Mouse (Mus musculus) kidney, adult 2 months (tissue): ENCODE results near the gene Myh14. TPM values are rescaled to one million over a fixed set of nuclear protein-coding genes. Genes with fewer than 3 reads are reported as not detected.

Source experiments
- DNase-seq: peaks from one replicate; pipeline ENCODE4 v3.0.0; 2021
- H3K27ac ChIP-seq: fragments of 200-500 bp; 2 replicates; pipeline ENCODE4 v1.5.1; 2012; ENCODE audit warnings: low read depth, low read length, control low read depth, inconsistent platforms; ENCODE audit not compliant: insufficient read depth
- H3K27me3 ChIP-seq: fragments of 200-500 bp; replicated peaks from 2 replicates; pipeline ENCODE4 v1.6.1; 2012; ENCODE audit warnings: mild to moderate bottlenecking, moderate library complexity, low read length, inconsistent platforms; ENCODE audit not compliant: control insufficient read depth, insufficient read depth
- H3K36me3 ChIP-seq: fragments of 200-500 bp; 2 replicates; pipeline ENCODE4 v1.6.1; 2012; ENCODE audit warnings: mild to moderate bottlenecking, moderate library complexity, low read length, inconsistent platforms; ENCODE audit not compliant: control insufficient read depth, insufficient read depth
- H3K4me1 ChIP-seq: fragments of 200-500 bp; 2 replicates; pipeline ENCODE4 v1.6.1; 2011; ENCODE audit warnings: low read length; ENCODE audit not compliant: control insufficient read depth, insufficient read depth
- H3K4me3 ChIP-seq: fragments of 200-500 bp; 2 replicates; pipeline ENCODE4 v1.5.1; 2011; ENCODE audit warnings: mild to moderate bottlenecking, low read depth, low read length, control low read depth; ENCODE audit not compliant: insufficient read depth
- CTCF ChIP-seq: fragments of 200-500 bp; conservative IDR thresholded peaks from 2 replicates; pipeline ENCODE4 v1.5.1; 2011; ENCODE audit warnings: low read depth, mild to moderate bottlenecking, control low read depth, low read length, moderate library complexity, mixed read lengths; ENCODE audit not compliant: insufficient read depth, insufficient read length
- POLR2A ChIP-seq: fragments of 200-500 bp; IDR thresholded peaks from one replicate; pipeline ENCODE4 v1.6.1; 2011; ENCODE audit warnings: low read depth, low read length, control low read depth
- WGBS: fragments of 180-500 bp; shearing (Covaris S2); methylation state at CpG from one replicate; pipeline ENCODE4 v1.1.7; 2018; 5-methylcytosine and 5-hydroxymethylcytosine counted together
- polyA plus RNA-seq: library from polyadenylated mRNA; depleted of rRNA; stranded (reverse); fragments of >200 nt; gene quantifications from 2 replicates; pipeline ENCODE4 v1.2.3, GENCODE M21; 2012

The Myh14 gene
- polyA plus RNA-seq, 1 experiment = 12.4 TPM

DNA sequence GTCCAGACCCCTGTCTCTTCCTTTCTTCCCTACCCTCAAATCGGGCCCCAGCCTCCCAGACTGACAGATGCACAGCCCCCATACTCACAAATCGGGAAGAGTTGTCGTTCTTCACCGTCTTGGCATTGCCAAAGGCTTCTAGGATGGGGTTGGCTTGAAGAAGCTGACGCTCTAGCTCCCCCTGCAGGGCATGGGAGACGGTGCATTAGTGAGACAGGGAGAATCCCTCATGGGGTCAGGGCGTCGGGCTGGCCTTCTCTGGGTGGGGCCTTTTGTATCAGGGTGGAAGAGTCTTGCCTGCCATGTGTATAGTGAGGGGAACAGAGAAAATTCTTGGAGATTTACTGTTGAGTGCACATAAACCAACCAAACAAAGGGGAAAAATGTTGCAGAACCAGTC, 15.1 kb downstream of the Myh14 start:
- Histone ChIP-seq H3K4me3 (no peak overlapping the region), H3K27me3 (no peaks in the 10 kb centered on the region), H3K36me3 (no peaks in the 10 kb centered on the region), H3K27ac (no peak overlapping the region), H3K4me1 (no peaks in the 10 kb centered on the region)
- WGBS = 17% methylated on average over 8 of the region's 8 CpGs
- TF ChIP-seq POLR2A (no peak), CTCF (peak; percentile 80)
- DNase-seq = peak; percentile 58

DNA sequence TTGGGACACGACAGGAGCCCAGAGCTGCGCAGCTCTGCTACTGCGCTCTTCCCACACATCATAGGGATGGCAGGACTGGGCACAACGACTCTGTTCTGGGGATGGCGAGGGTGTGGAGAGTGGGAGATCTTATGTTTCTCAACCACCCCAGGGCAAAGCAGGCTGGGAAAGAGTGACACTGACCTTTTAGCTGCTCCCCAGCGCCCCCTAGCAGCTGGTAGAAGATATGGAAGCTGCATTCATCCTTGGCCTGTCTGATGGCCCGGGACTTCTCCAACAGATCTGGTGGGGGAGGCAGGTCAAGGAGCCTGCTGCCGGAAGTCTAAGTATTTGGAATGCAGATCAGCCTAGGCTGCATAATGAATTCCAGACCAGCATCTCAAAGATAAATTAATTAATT, 16.9 kb downstream of the Myh14 start:
- Histone ChIP-seq H3K4me1 (no peaks in the 10 kb centered on the region), H3K36me3 (no peaks in the 10 kb centered on the region), H3K27ac (no peak overlapping the region), H3K27me3 (no peaks in the 10 kb centered on the region), H3K4me3 (no peak overlapping the region)
- WGBS = 46% methylated on average over 8 of the region's 8 CpGs
- TF ChIP-seq POLR2A (no peak), CTCF (peak; percentile 53)
- DNase-seq = peak; percentile 14

GRCm38 (mm10) chr7:44651416-44651815, 19.2 kb downstream of the Myh14 start:
- no peak overlapping the region for H3K27ac ChIP-seq
- TF ChIP-seq POLR2A (no peak), CTCF (no peak)
- no peaks in the 10 kb centered on the region for H3K4me1 ChIP-seq
- H3K4me3 ChIP-seq = no peak overlapping the region
- no peak for DNase-seq
- WGBS = 73% methylated on average over 7 of the region's 7 CpGs
- H3K27me3 ChIP-seq = no peaks in the 10 kb centered on the region
- no peaks in the 10 kb centered on the region for H3K36me3 ChIP-seq

GRCm38 (mm10) chr7:44649990-44650389, 20.7 kb downstream of the Myh14 start:
- Histone ChIP-seq H3K4me3 (no peak overlapping the region), H3K27ac (no peak overlapping the region), H3K27me3 (no peaks in the 10 kb centered on the region), H3K4me1 (no peaks in the 10 kb centered on the region), H3K36me3 (no peaks in the 10 kb centered on the region)
- DNase-seq = peak; percentile 37
- WGBS = 10% methylated on average over 4 of the region's 4 CpGs
- peak; percentile 83 for TF ChIP-seq CTCF
- no peak for TF ChIP-seq POLR2A

DNA sequence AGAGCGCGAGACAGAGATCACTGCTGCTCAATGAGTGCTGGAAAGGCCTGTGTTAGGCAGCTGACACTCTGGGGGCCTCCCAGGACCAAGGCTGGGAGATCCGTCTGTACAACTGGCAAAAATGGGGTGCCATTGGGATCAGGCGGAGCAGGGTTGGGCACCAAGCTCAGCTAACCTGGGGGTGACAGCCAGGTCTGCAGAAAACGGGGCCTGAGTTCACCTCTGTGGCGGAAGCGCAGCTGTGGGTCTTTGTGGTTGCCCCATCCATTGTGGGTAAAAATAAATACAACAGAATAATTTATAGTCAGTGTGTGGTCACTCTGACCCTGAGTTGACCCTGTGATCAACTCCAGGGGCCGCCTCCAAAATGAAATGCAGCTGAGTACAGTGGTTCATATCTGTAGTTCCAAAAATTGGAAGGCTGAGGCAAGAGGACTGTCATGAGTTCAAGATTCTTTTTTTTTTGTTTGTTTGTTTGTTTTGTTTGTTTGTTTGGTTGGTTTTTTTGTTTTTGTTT, 21.5 kb downstream of the Myh14 start:
- Histone ChIP-seq H3K4me3 (no peak overlapping the region), H3K4me1 (no peaks in the 10 kb centered on the region), H3K27me3 (no peaks in the 10 kb centered on the region), H3K27ac (no peak overlapping the region), H3K36me3 (no peaks in the 10 kb centered on the region)
- WGBS = 76% methylated on average over 8 of the region's 8 CpGs
- TF ChIP-seq POLR2A = no peak
- no peak for TF ChIP-seq CTCF
- no peak for DNase-seq

DNA sequence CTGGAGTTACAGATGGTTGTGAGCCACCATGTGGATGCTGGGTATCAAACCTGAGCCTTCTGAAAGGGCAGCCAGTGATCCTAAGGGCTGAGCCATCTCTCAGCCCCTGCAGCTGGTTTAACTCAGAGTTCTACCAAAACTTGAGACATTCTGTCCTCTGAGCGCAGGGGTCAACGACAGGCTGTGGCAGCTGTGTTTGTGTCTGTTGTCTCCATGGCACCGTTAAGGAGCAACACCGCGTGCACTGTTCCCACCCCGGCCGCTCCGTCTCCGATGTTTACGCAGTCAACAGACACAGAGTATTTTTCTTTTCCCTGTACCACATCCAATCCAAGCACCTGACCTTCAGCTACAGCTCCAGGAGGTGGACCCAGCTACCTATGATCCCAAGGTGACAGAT, 22.9 kb downstream of the Myh14 start:
- no peak for TF ChIP-seq POLR2A
- no peak for TF ChIP-seq CTCF
- no peaks in the 10 kb centered on the region for H3K36me3 ChIP-seq
- H3K27ac ChIP-seq = no peak overlapping the region
- no peaks in the 10 kb centered on the region for H3K4me1 ChIP-seq
- H3K4me3 ChIP-seq = no peak overlapping the region
- 44% methylated on average over 10 of the region's 10 CpGs for WGBS
- DNase-seq = no peak
- H3K27me3 ChIP-seq = no peaks in the 10 kb centered on the region

DNA sequence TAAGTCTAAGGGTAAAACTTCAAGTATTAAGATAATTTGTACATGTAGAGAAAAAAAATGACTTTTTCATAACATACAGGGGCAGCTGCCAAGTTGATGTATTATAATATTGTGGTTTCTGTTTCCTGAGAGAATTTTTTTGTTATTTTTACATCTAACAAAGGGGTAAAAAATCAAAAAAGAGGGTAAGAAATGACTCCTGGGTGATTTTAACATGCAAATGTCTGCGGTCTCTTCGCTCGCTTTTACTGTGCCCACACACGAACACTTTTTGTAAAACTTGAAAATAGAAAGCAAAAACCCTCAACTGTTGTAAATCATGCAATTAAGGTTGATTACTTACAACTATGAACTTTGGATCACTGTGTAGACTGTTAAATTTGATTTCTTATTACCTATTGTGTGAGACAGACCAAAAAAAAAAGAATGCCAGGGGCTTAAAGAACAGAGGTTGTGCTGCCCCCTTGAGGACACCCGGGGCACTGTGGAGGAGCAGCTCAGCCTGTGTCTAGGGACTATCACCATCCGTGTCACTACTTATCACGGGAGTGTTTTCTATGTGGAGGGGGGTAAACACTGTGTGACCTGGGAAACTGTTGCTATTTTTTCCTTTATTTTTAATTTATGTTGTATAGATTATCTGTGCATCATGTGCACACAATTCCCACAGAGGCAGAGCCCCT, 23.5 kb downstream of the Myh14 start:
- Histone ChIP-seq H3K27me3 (no peaks in the 10 kb centered on the region), H3K4me3 (no peak overlapping the region), H3K4me1 (no peaks in the 10 kb centered on the region), H3K27ac (no peak overlapping the region), H3K36me3 (no peaks in the 10 kb centered on the region)
- TF ChIP-seq CTCF (peak; percentile 74), POLR2A (no peak)
- DNase-seq = peak; percentile 73
- 53% methylated on average over 7 of the region's 7 CpGs for WGBS
